Mouse (Mus musculus) MEL (cell line): ENCODE measurements around the gene Glt8d2. TPM values are rescaled to one million over a fixed set of nuclear protein-coding genes. Genes with fewer than 3 reads are reported as not detected.

Source experiments
- DNase-seq: peaks from one replicate; pipeline ENCODE4 v3.0.0; 2011; ENCODE audit warnings: low read depth, low spot score
- H3K27ac ChIP-seq: 2 replicates; pipeline ENCODE4 v1.5.1; 2012; ENCODE audit warnings: low read depth, mild to moderate bottlenecking, control low read depth, low read length, moderate library complexity; ENCODE audit not compliant: control insufficient read depth
- H3K27me3 ChIP-seq, 2 experiments: fragments of 150-350 bp in 1 of 2; sonication (generic) in 1 of 2; 2 replicates each; pipeline ENCODE4 v1.6.1; 2012; ENCODE audit warnings: low read length in 2 of 2, mild to moderate bottlenecking in 2 of 2, improper control_type of control experiment in 1 of 2, moderate library complexity in 1 of 2; ENCODE audit not compliant: insufficient read depth in 2 of 2, control insufficient read depth in 1 of 2
- H3K36me3 ChIP-seq, 2 experiments: 2 replicates each; pipeline ENCODE4 v1.6.1; 2012 to 2014; ENCODE audit warnings: low read length in 2 of 2, improper control_type of control experiment in 1 of 2, inconsistent platforms in 1 of 2, mild to moderate bottlenecking in 1 of 2; ENCODE audit not compliant: insufficient read depth in 2 of 2, control insufficient read depth in 1 of 2
- H3K4me1 ChIP-seq, 2 experiments: fragments of 150-350 bp in 1 of 2; sonication (generic) in 1 of 2; 2 replicates each; pipeline ENCODE4 v1.6.1; 2012; ENCODE audit warnings: low read length in 2 of 2, improper control_type of control experiment in 1 of 2, mild to moderate bottlenecking in 1 of 2; ENCODE audit not compliant: insufficient read depth in 2 of 2, control insufficient read depth in 1 of 2
- H3K4me3 ChIP-seq, 2 experiments: fragments of 150-350 bp in 1 of 2; sonication (generic) in 1 of 2; 2 replicates each; pipeline ENCODE4 v1.5.1; 2012; ENCODE audit warnings: low read depth in 2 of 2, low read length in 2 of 2, mild to moderate bottlenecking in 2 of 2, moderate library complexity in 2 of 2, control low read depth in 1 of 2, improper control_type of control experiment in 1 of 2; ENCODE audit not compliant: control insufficient read depth in 1 of 2, insufficient read depth in 1 of 2
- H3K79me2 ChIP-seq: 2 replicates; pipeline ENCODE4 v1.6.1; 2012; ENCODE audit warnings: mild to moderate bottlenecking, low read length, moderate library complexity; ENCODE audit not compliant: control insufficient read depth, poor library complexity, insufficient read depth
- H3K9ac ChIP-seq: 2 replicates; pipeline ENCODE4 v1.6.1; 2012; ENCODE audit warnings: low read depth, mild to moderate bottlenecking, control low read depth, low read length, moderate library complexity; ENCODE audit not compliant: control insufficient read depth, poor library complexity, severe bottlenecking
- H3K9me3 ChIP-seq: fragments of 150-350 bp; sonication (generic); replicated peaks from 2 replicates; pipeline ENCODE4 v1.6.1; 2012; ENCODE audit warnings: mild to moderate bottlenecking, low read length, improper control_type of control experiment, moderate library complexity; ENCODE audit not compliant: insufficient read depth
- BHLHE40 ChIP-seq: IDR thresholded peaks from 2 replicates; pipeline ENCODE4 v1.6.1; 2012; ENCODE audit warnings: low read depth, mild to moderate bottlenecking, inconsistent platforms, low read length, improper control_type of control experiment, borderline replicate concordance
- CHD1 ChIP-seq: IDR thresholded peaks from 2 replicates; pipeline ENCODE4 v1.6.1; 2012; ENCODE audit warnings: low read depth, mild to moderate bottlenecking, inconsistent platforms, low read length, improper control_type of control experiment
- CHD2 ChIP-seq: IDR thresholded peaks from 2 replicates; pipeline ENCODE4 v1.6.1; 2011; ENCODE audit warnings: low read length, improper control_type of control experiment
- CTCF ChIP-seq, 3 experiments: IDR thresholded peaks in 2 of 3; conservative IDR thresholded peaks in 1 of 3; 2 replicates each; pipeline ENCODE4 v1.5.1; 2011 to 2012; ENCODE audit warnings: low read length in 3 of 3, low read depth in 2 of 3, mild to moderate bottlenecking in 2 of 3, improper control_type of control experiment in 1 of 3, inconsistent platforms in 1 of 3, mixed read lengths in 1 of 3, moderate library complexity in 1 of 3; ENCODE audit not compliant: control insufficient read depth in 1 of 3, insufficient read depth in 1 of 3, poor library complexity in 1 of 3, severe bottlenecking in 1 of 3
- E2F4 ChIP-seq: IDR thresholded peaks from 2 replicates; pipeline ENCODE4 v1.6.1; 2011; ENCODE audit warnings: low read depth, low read length, improper control_type of control experiment, borderline replicate concordance
- ELF1 ChIP-seq: IDR thresholded peaks from 2 replicates; pipeline ENCODE4 v1.6.1; 2014; ENCODE audit warnings: low read depth, mild to moderate bottlenecking, inconsistent platforms, low read length, improper control_type of control experiment, moderate library complexity
- ETS1 ChIP-seq: IDR thresholded peaks from 2 replicates; pipeline ENCODE4 v1.6.1; 2012; ENCODE audit warnings: low read depth, mild to moderate bottlenecking, inconsistent platforms, low read length, improper control_type of control experiment, moderate library complexity
- GATA1 ChIP-seq: IDR thresholded peaks from 2 replicates; pipeline ENCODE4 v1.6.1; 2011; ENCODE audit warnings: low read depth, low read length, improper control_type of control experiment
- HCFC1 ChIP-seq: IDR thresholded peaks from 2 replicates; pipeline ENCODE4 v1.6.1; 2012; ENCODE audit warnings: low read depth, mild to moderate bottlenecking, inconsistent platforms, low read length, improper control_type of control experiment, moderate library complexity
- JUND ChIP-seq: IDR thresholded peaks from 2 replicates; pipeline ENCODE4 v1.6.1; 2011; ENCODE audit warnings: low read depth, mild to moderate bottlenecking, improper control_type of control experiment, low read length
- KAT2A ChIP-seq: conservative IDR thresholded peaks from 2 replicates; pipeline ENCODE4 v1.6.1; 2012; ENCODE audit warnings: low read depth, low read length, improper control_type of control experiment, inconsistent platforms
- MAX ChIP-seq: IDR thresholded peaks from 2 replicates; pipeline ENCODE4 v1.6.1; 2011; ENCODE audit warnings: low read length, improper control_type of control experiment
- MXI1 ChIP-seq: IDR thresholded peaks from 2 replicates; pipeline ENCODE4 v1.6.1; 2011; ENCODE audit warnings: mild to moderate bottlenecking, low read depth, low read length, improper control_type of control experiment
- POLR2A ChIP-seq, 2 experiments: IDR thresholded peaks; 2 replicates each; pipeline ENCODE4 v1.6.1; 2011 to 2012; ENCODE audit warnings: low read length in 2 of 2, mild to moderate bottlenecking in 2 of 2, control low read depth in 1 of 2, improper control_type of control experiment in 1 of 2, low read depth in 1 of 2, moderate library complexity in 1 of 2; ENCODE audit not compliant: control insufficient read depth in 1 of 2, insufficient read depth in 1 of 2, poor library complexity in 1 of 2
- POLR2AphosphoS5 ChIP-seq: IDR thresholded peaks from 2 replicates; pipeline ENCODE4 v1.6.1; 2012; ENCODE audit warnings: low read depth, borderline replicate concordance, mild to moderate bottlenecking, inconsistent platforms, low read length, moderate library complexity, mixed read lengths
- SIN3A ChIP-seq: IDR thresholded peaks from 2 replicates; pipeline ENCODE4 v1.6.1; 2012; ENCODE audit warnings: low read length, improper control_type of control experiment, inconsistent platforms
- SMC3 ChIP-seq: IDR thresholded peaks from 2 replicates; pipeline ENCODE4 v1.6.1; 2011; ENCODE audit warnings: low read depth, low read length, improper control_type of control experiment
- TCF12 ChIP-seq: IDR thresholded peaks from 2 replicates; pipeline ENCODE4 v1.6.1; 2014; ENCODE audit warnings: low read depth, mild to moderate bottlenecking, inconsistent platforms, low read length, improper control_type of control experiment, moderate library complexity
- UBTF ChIP-seq: IDR thresholded peaks from 2 replicates; pipeline ENCODE4 v1.6.1; 2012; ENCODE audit warnings: low read depth, mild to moderate bottlenecking, inconsistent platforms, low read length, improper control_type of control experiment, moderate library complexity, borderline replicate concordance; ENCODE audit not compliant: insufficient read depth
- USF1 ChIP-seq: IDR thresholded peaks from 2 replicates; pipeline ENCODE4 v1.6.1; 2014; ENCODE audit warnings: low read depth, mild to moderate bottlenecking, inconsistent platforms, low read length, improper control_type of control experiment, moderate library complexity
- USF2 ChIP-seq, 2 experiments: IDR thresholded peaks; 2 replicates each; pipeline ENCODE4 v1.6.1; 2011 to 2012; ENCODE audit warnings: improper control_type of control experiment in 2 of 2, low read length in 2 of 2, borderline replicate concordance in 1 of 2, inconsistent platforms in 1 of 2, low read depth in 1 of 2, mild to moderate bottlenecking in 1 of 2; ENCODE audit not compliant: insufficient read depth in 1 of 2
- ZMIZ1 ChIP-seq: IDR thresholded peaks from 2 replicates; pipeline ENCODE4 v1.6.1; 2012; ENCODE audit warnings: low read depth, mild to moderate bottlenecking, inconsistent platforms, low read length, improper control_type of control experiment, moderate library complexity
- polyA plus RNA-seq, 2 experiments: library from polyadenylated mRNA; stranded (reverse) in 1 of 2; unstranded in 1 of 2; fragments of >175 nt in 1 of 2; fragments of >200 nt in 1 of 2; gene quantifications; 2 replicates each; pipeline versions ENCODE4 v1.2.1 to v1.2.4; 2012; ENCODE audit warnings: low replicate concordance in 2 of 2, low read depth in 1 of 2; ENCODE audit not compliant: insufficient read length in 2 of 2, insufficient read depth in 1 of 2, missing spikeins in 1 of 2
- total RNA-seq: library from RNA; depleted of rRNA; stranded (reverse); fragments of 300-350 nt; gene quantifications from 2 replicates; pipeline ENCODE4 v1.2.3, GENCODE M21; 2012

Glt8d2 gene
- total and polyA plus RNA-seq, 3 experiments, result 0.15 to 0.54 TPM; not detected in 1

GRCm38 (mm10) chr10:82676949-82677348 is 13.5 kb downstream of the Glt8d2 start:
- no peak for DNase-seq
- Histone ChIP-seq H3K9ac (no peak overlapping the region), H3K79me2 (no peaks in the 10 kb centered on the region), H3K4me3 (no peak overlapping the region), H3K27me3 (no peaks in the 10 kb centered on the region; a peak in 1 of 4 replicates), H3K9me3 (no peaks in the 10 kb centered on the region), H3K27ac (no peak overlapping the region), H3K36me3 (no peaks in the 10 kb centered on the region), H3K4me1 (no peaks in the 10 kb centered on the region)
- TF ChIP-seq POLR2A (IDR thresholded peaks at IDR 0.05; ENCODE audit: control insufficient read depth in 1 of 2, insufficient read depth in 1 of 2, low read depth in 1 of 2, low read length in 2 of 2, poor library complexity in 1 of 2), result no peak
- no peak for TF ChIP-seq GATA1
- no peak for TF ChIP-seq ETS1
- TF ChIP-seq POLR2AphosphoS5, result no peak
- no peak for TF ChIP-seq SIN3A
- TF ChIP-seq CHD1, result no peak
- TF ChIP-seq KAT2A, result no peak
- no peak for TF ChIP-seq BHLHE40
- no peak for TF ChIP-seq HCFC1
- no peak for TF ChIP-seq MAX
- no peak for TF ChIP-seq CHD2
- TF ChIP-seq ZMIZ1, result no peak
- TF ChIP-seq SMC3, result no peak

- Histone ChIP-seq H3K4me3 (no peak overlapping the region), H3K27me3 (no peaks in the 10 kb centered on the region; a peak in 1 of 4 replicates), H3K36me3 (no peaks in the 10 kb centered on the region), H3K9me3 (no peaks in the 10 kb centered on the region), H3K4me1 (no peaks in the 10 kb centered on the region), H3K79me2 (no peaks in the 10 kb centered on the region; the same call in 1 of the 2 replicates), H3K27ac (no peak overlapping the region), H3K9ac (no peak overlapping the region)
- DNase-seq, result no peak
- TF ChIP-seq MAX (no peak), HCFC1 (no peak), CTCF (IDR thresholded peaks at IDR 0.05 in 2 of 3, conservative IDR thresholded peaks at IDR 0.05 in 1 of 3; ENCODE audit: control insufficient read depth in 1 of 3, insufficient read depth in 1 of 3, low read depth in 2 of 3, low read length in 3 of 3, poor library complexity in 1 of 3, severe bottlenecking in 1 of 3) (no peak), TCF12 (no peak), E2F4 (no peak), GATA1 (no peak), JUND (no peak), MXI1 (no peak), SMC3 (no peak), ELF1 (no peak), BHLHE40 (no peak), USF1 (no peak), ETS1 (no peak), USF2 (IDR thresholded peaks at IDR 0.05; ENCODE audit: borderline replicate concordance in 1 of 2, insufficient read depth in 1 of 2, low read depth in 1 of 2, low read length in 2 of 2) (no peak), CHD1 (no peak), UBTF (no peak)
- TF ChIP-seq, all 39 proteins: peak for 0
These were observed 20.2 kb downstream of the Glt8d2 start for GRCm38 (mm10) chr10:82670205-82670604.
